Mouse (Mus musculus) mesoderm, embryonic 11.5 days (tissue): Measurements from ENCODE around the gene Riox2.
A peak's percentile ranks its signal among the peaks of the same experiment; 100 is the strongest.
"Not testable (repeated sequence)": the region's sequence is repeated elsewhere in the genome, so short reads cannot be mapped to it uniquely, and the experiment has no call there.

ENCODE experiments used
- DNase-seq: peaks from one replicate; pipeline ENCODE4 v3.0.0-alpha.2; 2012; ENCODE audit warnings: low read depth, low spot score

Gene Riox2

DNA sequence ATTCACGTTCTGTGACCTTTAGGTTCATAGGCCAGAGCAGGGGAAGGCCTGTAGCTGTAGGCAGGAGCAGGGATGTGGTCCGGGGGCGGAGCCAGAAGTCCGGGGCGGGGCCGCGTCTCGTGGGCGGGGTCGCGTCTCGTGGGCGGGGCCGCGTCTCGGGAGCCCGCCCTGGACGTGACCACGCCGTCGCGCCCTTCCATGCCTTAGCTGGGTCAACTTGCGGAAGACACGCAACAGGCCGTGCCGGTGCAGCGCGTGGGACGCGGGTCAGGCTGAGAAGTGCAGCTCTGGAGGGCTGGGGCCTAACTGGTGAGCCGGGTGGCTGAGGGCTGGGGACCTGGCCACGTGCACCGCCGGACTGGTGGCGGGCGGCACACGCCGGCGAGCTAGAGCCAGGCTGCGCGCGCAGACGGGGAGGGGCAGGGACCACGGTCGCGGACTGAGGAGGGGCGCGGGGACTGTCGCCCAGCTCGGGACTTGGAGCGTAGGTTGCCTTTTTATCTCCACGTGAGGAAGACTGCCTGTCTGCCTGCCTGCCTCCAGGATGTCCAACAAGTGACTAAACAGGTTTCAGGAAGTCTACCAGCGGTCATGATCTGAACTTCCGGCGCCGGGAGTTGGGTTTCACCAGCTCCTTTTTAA lies at the start of gene Riox2:
Riox2 (plus strand) TSS at position 139 of the 642 bp plus-strand sequence.
- DNase-seq: peak; percentile 79

DNA sequence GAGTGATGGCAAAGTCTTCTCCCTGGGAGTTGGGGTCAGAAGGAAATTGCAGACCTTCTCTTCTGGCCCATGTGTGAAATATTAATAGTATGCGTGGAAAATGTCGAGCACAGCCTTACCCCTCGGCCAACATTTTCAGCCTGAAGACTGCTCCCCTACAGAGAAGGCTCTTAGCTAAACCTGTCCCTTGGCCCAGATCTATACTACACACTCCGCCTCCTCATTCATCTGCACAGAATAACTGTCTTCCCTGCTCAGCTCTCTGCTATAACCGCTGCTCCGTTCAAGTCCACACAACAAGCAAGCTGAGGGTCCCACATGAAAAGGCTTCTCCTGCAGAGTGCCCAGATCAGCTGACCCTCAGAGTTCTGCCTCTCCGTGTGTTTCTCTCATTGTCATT lies 43.6 kb upstream of the Riox2 start:
- DNase-seq: no peak

DNA sequence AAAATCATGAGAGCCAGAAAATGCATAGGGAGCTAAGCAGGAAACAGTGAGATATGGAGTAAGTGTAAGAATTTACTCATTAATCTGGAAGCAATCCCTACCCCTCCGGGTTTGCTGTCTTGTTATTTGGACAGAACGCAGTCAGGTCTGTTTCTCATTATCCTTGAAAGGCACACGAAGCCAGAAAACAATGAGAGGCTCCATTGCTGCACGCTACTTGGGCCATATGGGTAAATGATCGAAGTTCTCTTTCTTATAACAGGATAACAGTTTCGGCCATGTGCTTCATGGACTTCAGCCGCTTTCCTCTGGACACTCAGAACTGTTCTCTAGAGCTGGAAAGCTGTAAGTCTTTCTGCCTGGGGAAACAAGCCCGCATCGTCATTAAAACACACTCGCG lies 38.4 kb upstream of the Riox2 start:
- peak; percentile 32 for DNase-seq

DNA sequence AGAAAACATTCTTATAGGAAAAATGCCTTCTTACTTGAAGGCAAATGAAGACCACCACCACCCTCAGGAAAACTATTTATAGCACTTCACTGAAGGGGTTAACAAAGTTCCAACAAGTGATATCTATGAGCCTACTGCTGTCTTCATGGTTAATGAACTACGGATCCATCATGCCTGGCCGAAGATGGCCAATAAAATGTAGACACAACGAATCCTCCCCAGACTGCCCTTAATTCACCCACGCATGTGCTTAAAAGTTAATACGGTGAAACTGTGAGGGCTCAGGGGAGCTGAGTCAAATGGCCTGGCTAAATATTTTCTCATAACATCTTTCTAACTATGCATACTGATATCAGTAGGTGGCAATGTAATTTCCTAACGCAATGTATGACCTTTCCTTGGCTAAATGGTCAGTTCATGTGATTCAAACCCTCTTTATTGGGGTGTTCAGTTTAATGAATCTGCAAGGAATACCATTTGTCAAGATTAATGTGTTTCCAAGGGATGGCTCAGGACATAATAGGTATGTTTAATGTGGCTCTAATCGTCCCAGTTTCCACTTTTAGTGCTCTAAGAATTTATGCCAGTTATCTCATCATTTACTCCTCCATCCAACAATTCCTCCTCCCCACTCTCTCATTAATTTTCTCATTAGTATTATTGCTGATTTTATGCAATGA lies 26.6 kb upstream of the Riox2 start:
- DNase-seq: no peak

- DNase-seq: no peak
These were observed 23.4 kb upstream of the Riox2 start for GRCm38 (mm10) chr16:59448181-59448580.

GRCm38 (mm10) chr16:59449092-59449491 lies 22.5 kb upstream of the Riox2 start:
- no peak for DNase-seq

GRCm38 (mm10) chr16:59451813-59452212 lies 19.8 kb upstream of the Riox2 start:
- DNase-seq: no peak

- not testable (repeated sequence) for DNase-seq
These were observed 12.2 kb upstream of the Riox2 start for GRCm38 (mm10) chr16:59459259-59459861.

GRCm38 (mm10) chr16:59463567-59463966 lies 8.0 kb upstream of the Riox2 start:
- peak; percentile 57 for DNase-seq

- no peak for DNase-seq
These were observed 7.6 kb upstream of the Riox2 start for GRCm38 (mm10) chr16:59463973-59464372.

- no peak for DNase-seq
These were observed 1.7 kb upstream of the Riox2 start for GRCm38 (mm10) chr16:59469846-59470245.

DNA sequence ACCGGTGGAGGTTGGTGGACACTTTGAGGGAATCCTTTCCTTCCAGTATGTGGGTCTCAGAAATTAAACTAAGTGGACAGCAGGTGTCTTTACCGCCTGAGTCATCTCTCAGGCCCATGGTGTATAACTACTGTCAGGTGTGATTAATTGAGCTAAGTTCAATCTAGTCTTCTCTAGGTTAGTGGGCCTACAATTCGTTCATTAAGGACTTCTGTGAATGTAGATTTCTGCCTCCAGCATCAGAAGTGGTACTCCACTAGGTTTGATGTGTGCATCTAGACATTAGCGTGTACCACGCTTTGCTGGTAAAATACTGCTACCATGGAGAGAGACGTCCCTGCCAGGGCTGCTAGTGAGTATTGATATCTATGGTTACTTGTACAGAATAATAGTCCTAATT lies 971 bp downstream of the Riox2 start:
- no peak for DNase-seq

DNA sequence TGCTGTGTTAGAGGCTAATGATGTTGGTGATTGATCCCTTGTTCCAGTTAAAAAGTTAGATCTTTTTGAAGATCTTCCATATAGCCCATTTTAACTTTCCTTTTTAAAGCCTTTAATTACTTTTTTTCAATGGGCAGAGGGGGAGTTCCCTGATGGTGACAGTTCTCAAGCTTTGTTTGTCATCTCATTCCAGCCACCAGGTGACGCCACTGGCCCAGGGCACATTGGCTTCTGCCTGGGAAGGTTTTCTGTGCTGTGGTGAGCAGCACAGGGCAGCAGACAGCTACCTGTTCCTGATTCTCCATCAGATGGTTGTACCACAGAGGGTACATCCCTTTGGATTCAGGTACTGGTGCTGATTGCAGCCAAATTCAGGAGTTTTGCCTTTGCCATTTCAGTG lies 3.2 kb downstream of the Riox2 start:
- peak; percentile 56 for DNase-seq

GRCm38 (mm10) chr16:59477955-59478354 lies 6.4 kb downstream of the Riox2 start:
- no peak for DNase-seq

GRCm38 (mm10) chr16:59487239-59487638 lies 15.7 kb downstream of the Riox2 start:
- no peak for DNase-seq

- DNase-seq: no peak
These were observed 16.5 kb downstream of the Riox2 start for GRCm38 (mm10) chr16:59487975-59488548.

DNA sequence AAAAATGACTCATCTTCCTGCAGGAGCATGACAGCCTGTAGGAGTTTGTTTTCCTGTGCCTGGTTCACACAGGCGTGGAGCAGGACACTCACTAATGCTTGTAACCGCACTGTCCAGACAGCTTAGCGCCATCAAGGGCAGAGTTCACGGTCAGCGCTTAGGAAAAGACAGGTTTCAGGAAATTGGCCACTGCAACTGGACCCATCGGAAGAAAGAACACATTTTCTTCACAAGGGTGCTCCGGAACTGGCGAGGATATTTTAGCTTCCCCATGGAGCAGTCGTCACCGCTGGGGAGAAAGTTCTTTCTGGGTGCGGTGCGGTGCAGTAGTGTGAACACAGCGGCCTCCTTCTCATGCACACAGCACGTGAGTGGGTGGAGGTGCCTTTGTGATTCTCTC lies 21.6 kb downstream of the Riox2 start:
- DNase-seq: no peak

- no peak for DNase-seq
These were observed 26.4 kb downstream of the Riox2 start for GRCm38 (mm10) chr16:59497947-59498346.

- DNase-seq: no peak
These were observed 27.6 kb downstream of the Riox2 start for GRCm38 (mm10) chr16:59499180-59499579.

GRCm38 (mm10) chr16:59509830-59510229 lies 38.3 kb downstream of the Riox2 start:
- DNase-seq: no peak

GRCm38 (mm10) chr16:59515169-59515568 lies 43.6 kb downstream of the Riox2 start:
- no peak for DNase-seq

GRCm38 (mm10) chr16:59516965-59517364 lies 45.4 kb downstream of the Riox2 start:
- DNase-seq: no peak
